ENCODE assay signal across 13 mouse cellular contexts in the genomic region with DNA sequence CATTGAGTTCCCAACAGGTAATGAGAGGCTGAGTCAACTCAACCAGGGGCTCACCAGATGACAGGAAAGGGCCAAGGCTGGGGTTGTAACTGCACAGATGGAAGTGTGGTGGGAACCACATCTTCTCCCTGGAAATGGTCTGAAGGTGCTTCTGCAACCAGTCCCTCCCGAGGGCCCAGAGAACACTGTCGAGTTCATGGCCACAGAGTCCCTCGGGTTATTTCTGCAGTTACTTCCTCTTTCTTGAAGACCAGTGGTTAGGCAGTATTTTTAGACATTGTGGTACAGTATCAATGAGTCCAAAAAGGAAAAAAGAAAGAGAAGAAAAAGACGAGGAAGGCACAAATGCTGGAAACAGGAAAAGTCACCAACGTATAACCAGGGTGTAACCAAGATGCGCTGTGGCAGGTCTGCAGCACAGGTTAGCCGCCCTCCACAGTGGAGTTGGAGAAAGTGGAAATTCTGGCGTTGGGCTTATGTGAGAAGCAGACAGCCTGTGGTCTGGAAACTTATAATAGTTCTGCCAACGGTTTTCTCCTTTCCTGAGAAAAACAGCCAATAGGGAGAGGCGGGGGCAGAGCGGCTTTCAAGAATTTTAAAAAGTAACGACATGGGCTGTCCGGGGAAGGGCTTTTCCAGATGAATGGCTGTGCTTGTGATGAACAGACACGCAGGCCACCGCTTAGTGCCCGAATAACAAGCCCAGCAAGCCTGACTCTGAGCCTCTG.
DNase-seq lines count a peak whose midpoint lies in the region; ATAC-seq and TF ChIP-seq lines count a peak whose summit lies in the region.
"Had no signal": no experiment of that assay in that cellular context is flagged by ENCODE, and none has a peak within 500 bp of the region (broad histone marks: within the 10 kb centered on the region; RNA-seq: fewer than 3 reads in every experiment).

No protein-coding gene starts in this region.

- H3K9me3 ChIP-seq in MEL (replicated peaks; ENCODE audit: insufficient read depth, low read length) = no peaks in the 10 kb centered on the region
- H3K9me3 ChIP-seq: hindbrain, embryonic 12.5 days; midbrain, embryonic 10.5 days; neural tube, embryonic 12.5 days had no signal

- no peaks in the 10 kb centered on the region for H3K4me1 ChIP-seq in MEL (ENCODE audit: control insufficient read depth in 1 of 2, insufficient read depth in 2 of 2, low read length in 2 of 2)

- peak; percentile 76 for ATAC-seq in megakaryocyte, adult 5-6 weeks (ENCODE audit: poor library complexity, severe bottlenecking)

- TF ChIP-seq POLR2A in MEL (IDR thresholded peaks at IDR 0.05; ENCODE audit: control insufficient read depth in 1 of 2, insufficient read depth in 1 of 2, low read depth in 1 of 2, low read length in 2 of 2, poor library complexity in 1 of 2) = no peak

- no peaks in the 10 kb centered on the region; a peak in 1 of 4 replicates for H3K27me3 ChIP-seq in MEL (ENCODE audit: control insufficient read depth in 1 of 2, insufficient read depth in 2 of 2, low read length in 2 of 2)
- H3K27me3 ChIP-seq: hindbrain, embryonic 12.5 days; neural tube, embryonic 12.5 days had no signal

- TF ChIP-seq RAD21 in MEL (IDR thresholded peaks at IDR 0.05; ENCODE audit: low read depth, low read length) = no peak

- H3K9ac ChIP-seq in MEL (ENCODE audit: control insufficient read depth, low read depth, low read length, poor library complexity, severe bottlenecking) = no peak overlapping the region
- H3K9ac ChIP-seq: hindbrain, embryonic 12.5 days; neural tube, embryonic 12.5 days had no signal

- no peak for TF ChIP-seq EP300 in MEL (IDR thresholded peaks at IDR 0.05; ENCODE audit: low read depth in 1 of 2, low read length in 2 of 2)

- H3K36me3 ChIP-seq in MEL (ENCODE audit: control insufficient read depth in 1 of 2, insufficient read depth in 2 of 2, low read length in 2 of 2) = no peaks in the 10 kb centered on the region
- H3K36me3 ChIP-seq: hindbrain, embryonic 12.5 days; midbrain, embryonic 10.5 days; neural tube, embryonic 12.5 days had no signal

- peak overlapping the region; percentile 53 for H3K27ac ChIP-seq in layer of hippocampus, adult 2 months
- no peak overlapping the region for H3K27ac ChIP-seq in MEL (ENCODE audit: control insufficient read depth, low read depth, low read length)
- H3K27ac ChIP-seq: hindbrain, embryonic 12.5 days; midbrain, embryonic 10.5 days; neural tube, embryonic 12.5 days had no signal

- TF ChIP-seq CTCF in layer of hippocampus, adult 2 months (conservative IDR thresholded peaks at IDR 0.05) = no peak
- no peak for TF ChIP-seq CTCF in MEL (IDR thresholded peaks at IDR 0.05 in 2 of 3, conservative IDR thresholded peaks at IDR 0.05 in 1 of 3; ENCODE audit: control insufficient read depth in 1 of 3, insufficient read depth in 1 of 3, low read depth in 2 of 3, low read length in 3 of 3, poor library complexity in 1 of 3, severe bottlenecking in 1 of 3)

- no peak overlapping the region for H3K4me3 ChIP-seq in layer of hippocampus, adult 2 months
- no peak overlapping the region for H3K4me3 ChIP-seq in MEL (ENCODE audit: control insufficient read depth in 1 of 2, insufficient read depth in 1 of 2, low read depth in 2 of 2, low read length in 2 of 2)
- H3K4me3 ChIP-seq: hindbrain, embryonic 12.5 days; midbrain, embryonic 10.5 days; neural tube, embryonic 12.5 days had no signal

- no peak for DNase-seq in layer of hippocampus, adult 2 months (ENCODE audit: low spot score in 2 of 2)
- no peak for DNase-seq in layer of hippocampus, postnatal 14 days (ENCODE audit: low spot score in 2 of 2)
- peak; percentile 6 for DNase-seq in MEL (ENCODE audit: low read depth, low spot score)
- peak; percentile 49 for DNase-seq in c-Kit-positive CD71-negative TER-119-negative erythroid progenitor cells, embryonic 14.5 days (ENCODE audit: low read depth)
- DNase-seq in urinary bladder, postnatal 14 days (ENCODE audit: low spot score) = no peak
- no peak for DNase-seq in urinary bladder, adult 2 months (ENCODE audit: low spot score)
- DNase-seq: cerebellum, adult 9-11 months; right cerebral cortex, postnatal 14 days; thymus, adult 18-20 months had no signal

- H3K79me2 ChIP-seq in MEL (ENCODE audit: control insufficient read depth, insufficient read depth, low read length, poor library complexity) = no peaks in the 10 kb centered on the region

TF ChIP-seq in MEL, 35 proteins besides CTCF, POLR2A, EP300 and RAD21:
- TF ChIP-seq JUND (IDR thresholded peaks at IDR 0.05; ENCODE audit: low read depth, low read length) (no peak), MYB (IDR thresholded peaks at IDR 0.05; ENCODE audit: low read depth, low read length) (no peak), USF2 (IDR thresholded peaks at IDR 0.05; ENCODE audit: borderline replicate concordance in 1 of 2, insufficient read depth in 1 of 2, low read depth in 1 of 2, low read length in 2 of 2) (no peak), MAFK (IDR thresholded peaks at IDR 0.05; ENCODE audit: borderline replicate concordance, low read depth, low read length) (no peak), USF1 (IDR thresholded peaks at IDR 0.05; ENCODE audit: low read depth, low read length) (no peak), TBP (IDR thresholded peaks at IDR 0.05; ENCODE audit: low read depth, low read length) (no peak), ZKSCAN1 (IDR thresholded peaks at IDR 0.05; ENCODE audit: low read depth, low read length) (no peak), MEF2A (IDR thresholded peaks at IDR 0.05; ENCODE audit: extremely low read depth, insufficient replicate concordance, low read depth, low read length, poor library complexity, severe bottlenecking) (no peak), ZC3H11A (IDR thresholded peaks at IDR 0.05; ENCODE audit: low read depth, low read length) (no peak), POLR2AphosphoS5 (IDR thresholded peaks at IDR 0.05; ENCODE audit: borderline replicate concordance, low read depth, low read length) (no peak), MYC (IDR thresholded peaks at IDR 0.05; ENCODE audit: low read depth, low read length) (no peak), ETS1 (IDR thresholded peaks at IDR 0.05; ENCODE audit: low read depth, low read length) (no peak), BHLHE40 (IDR thresholded peaks at IDR 0.05; ENCODE audit: borderline replicate concordance, low read depth, low read length) (no peak), ELF1 (IDR thresholded peaks at IDR 0.05; ENCODE audit: low read depth, low read length) (no peak), TCF12 (IDR thresholded peaks at IDR 0.05; ENCODE audit: low read depth, low read length) (no peak), NELFE (IDR thresholded peaks at IDR 0.05; ENCODE audit: low read depth, low read length) (no peak), MAX (IDR thresholded peaks at IDR 0.05; ENCODE audit: low read length) (no peak)
TF ChIP-seq in MEL: peak in this region for 0.

Comparison
In these comparisons a context has a peak if more than half of its experiments do, and no peak if none do; other contexts are left out.
1. DNase-seq: peak in MEL (single experiment) and c-Kit-positive CD71-negative TER-119-negative erythroid progenitor cells, embryonic 14.5 days (single experiment); none in layer of hippocampus, adult 2 months (0 of 2), layer of hippocampus, postnatal 14 days (0 of 2), urinary bladder, postnatal 14 days (single experiment) and urinary bladder, adult 2 months (single experiment).